Mouse (Mus musculus) common myeloid progenitor, adult 5-6 weeks (primary cell): ENCODE measurements at regions not wholly inside any gene's neighbourhood (a gene's known extent, or its start where the extent isn't known, plus 50 kb on each side); places are given as distances from the start of the nearest gene placed in this dataset.
A peak's percentile ranks its signal among the peaks of the same experiment; 100 is the strongest.

Source experiments
- ATAC-seq: replicated peaks from 2 replicates; pipeline ENCODE4 v1.8.0; 2016; ENCODE audit warnings: low read depth, mild to moderate bottlenecking, moderate TSS enrichment, inconsistent platforms; ENCODE audit not compliant: poor library complexity, severe bottlenecking

GRCm38 (mm10) chr9:86208334-86208925, 256.3 kb downstream of the Ube2cbp start:
- no peak for ATAC-seq

- no peak for ATAC-seq
These were observed 253.5 kb downstream of the Ube2cbp start for GRCm38 (mm10) chr9:86211267-86211666.

GRCm38 (mm10) chr9:86219669-86220068, 245.1 kb downstream of the Ube2cbp start:
- no peak for ATAC-seq

GRCm38 (mm10) chr9:86224530-86224929, 240.2 kb downstream of the Ube2cbp start:
- no peak for ATAC-seq

- no peak for ATAC-seq
These were observed 233.9 kb downstream of the Ube2cbp start for GRCm38 (mm10) chr9:86230673-86231350.

- ATAC-seq, result no peak
These were observed 233.1 kb downstream of the Ube2cbp start for GRCm38 (mm10) chr9:86231692-86232091.

- no peak for ATAC-seq
These were observed 232.6 kb downstream of the Ube2cbp start for GRCm38 (mm10) chr9:86232174-86232573.

- ATAC-seq, result no peak
These were observed 231.0 kb downstream of the Ube2cbp start for GRCm38 (mm10) chr9:86233775-86234174.

GRCm38 (mm10) chr9:86238691-86239090, 226.1 kb downstream of the Ube2cbp start:
- ATAC-seq, result no peak

GRCm38 (mm10) chr9:86240287-86240686, 224.5 kb downstream of the Ube2cbp start:
- 0 out of 2 replicates have a peak, but pooled peaks have one; percentile 18 for ATAC-seq

GRCm38 (mm10) chr9:86240896-86241295, 223.9 kb downstream of the Ube2cbp start:
- ATAC-seq, result no peak

GRCm38 (mm10) chr9:86250197-86250596, 214.6 kb downstream of the Ube2cbp start:
- ATAC-seq, result no peak

- no peak for ATAC-seq
These were observed 213.4 kb downstream of the Ube2cbp start for GRCm38 (mm10) chr9:86251331-86251730.
